Mouse (Mus musculus) CD4-positive, CD25-positive, alpha-beta regulatory T cell, adult 4 months (primary cell): ENCODE data around the gene Cnmd. TPM values are rescaled to one million over a fixed set of nuclear protein-coding genes. Genes with fewer than 3 reads are reported as not detected.
A peak's percentile ranks its signal among the peaks of the same experiment; 100 is the strongest.

Experiments used
- ATAC-seq: one replicate; pipeline ENCODE4 v1.8.0; 2017
- polyA plus RNA-seq, 2 experiments: library from polyadenylated mRNA; unstranded; fragments of 100-300 nt; shearing (Covaris generic); gene quantifications; one replicate each; pipeline ENCODE4 v1.2.1; 2017

Gene Cnmd
- polyA plus RNA-seq, 2 experiments from 2014 or later, result not detected

DNA sequence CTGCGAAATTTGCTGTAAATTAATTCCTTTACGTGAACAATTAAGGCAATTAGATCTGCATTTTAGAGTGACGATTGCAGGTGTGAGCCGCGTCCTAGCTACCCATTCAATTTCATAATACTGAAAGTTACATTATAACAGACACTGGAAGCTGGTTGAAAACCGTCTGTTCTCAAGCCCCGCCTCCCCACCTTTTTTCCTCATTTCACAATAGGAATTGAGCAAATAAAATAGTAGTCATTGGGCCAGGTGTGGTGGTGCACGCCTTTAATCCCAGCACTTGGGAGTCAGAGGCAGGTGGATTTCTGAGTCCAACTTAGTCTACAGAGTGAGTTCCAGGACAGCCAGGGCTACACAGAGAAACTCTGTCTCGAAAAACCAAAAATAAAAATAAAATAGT is 19.9 kb downstream of the Cnmd start:
- ATAC-seq, result no peak

- no peak for ATAC-seq
Measured at GRCm38 (mm10) chr14:79636814-79637213, 25.2 kb downstream of the Cnmd start.

DNA sequence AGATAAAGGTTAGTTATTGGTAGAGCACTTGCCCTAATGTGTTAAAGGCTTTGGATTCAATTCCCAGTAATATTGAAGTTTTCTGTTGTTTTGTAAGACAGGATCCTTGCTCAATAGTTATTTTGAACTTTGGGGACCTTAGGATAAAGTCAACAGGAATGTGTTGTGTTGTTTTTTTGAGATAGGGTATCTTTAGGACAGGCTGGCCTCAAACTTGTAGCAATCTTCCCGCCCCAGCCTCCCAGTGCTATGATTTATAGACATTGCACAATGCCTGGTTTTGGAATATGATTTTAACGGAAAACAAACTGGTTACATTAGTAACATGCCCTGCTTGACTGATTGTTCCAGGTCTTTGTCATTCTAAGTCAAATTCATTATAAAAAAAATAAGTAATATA is 28.8 kb downstream of the Cnmd start:
- ATAC-seq, result no peak

- no peak for ATAC-seq
Measured at GRCm38 (mm10) chr14:79632330-79632729, 29.6 kb downstream of the Cnmd start.

- ATAC-seq, result no peak
Measured at GRCm38 (mm10) chr14:79621143-79621542, 40.8 kb downstream of the Cnmd start.

DNA sequence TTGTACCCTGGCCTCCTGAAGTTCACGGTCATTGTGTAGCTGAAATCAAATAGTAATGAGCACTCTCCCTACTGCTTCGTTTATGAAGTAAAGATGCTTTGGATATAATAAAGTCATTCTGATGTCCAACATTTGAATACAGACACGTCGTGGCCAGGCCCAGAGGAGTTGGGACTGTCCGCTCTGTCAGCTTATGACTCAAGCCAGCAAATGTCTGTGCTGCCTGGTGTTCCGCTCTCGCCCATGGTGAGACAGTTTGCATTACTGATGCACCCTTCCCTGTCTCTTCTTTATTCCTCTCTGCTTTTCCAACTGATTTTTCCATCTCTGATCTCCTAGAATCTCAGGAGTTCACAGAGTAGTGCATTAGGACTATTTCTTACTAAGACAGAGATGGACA is 42.2 kb downstream of the Cnmd start:
- no peak for ATAC-seq

DNA sequence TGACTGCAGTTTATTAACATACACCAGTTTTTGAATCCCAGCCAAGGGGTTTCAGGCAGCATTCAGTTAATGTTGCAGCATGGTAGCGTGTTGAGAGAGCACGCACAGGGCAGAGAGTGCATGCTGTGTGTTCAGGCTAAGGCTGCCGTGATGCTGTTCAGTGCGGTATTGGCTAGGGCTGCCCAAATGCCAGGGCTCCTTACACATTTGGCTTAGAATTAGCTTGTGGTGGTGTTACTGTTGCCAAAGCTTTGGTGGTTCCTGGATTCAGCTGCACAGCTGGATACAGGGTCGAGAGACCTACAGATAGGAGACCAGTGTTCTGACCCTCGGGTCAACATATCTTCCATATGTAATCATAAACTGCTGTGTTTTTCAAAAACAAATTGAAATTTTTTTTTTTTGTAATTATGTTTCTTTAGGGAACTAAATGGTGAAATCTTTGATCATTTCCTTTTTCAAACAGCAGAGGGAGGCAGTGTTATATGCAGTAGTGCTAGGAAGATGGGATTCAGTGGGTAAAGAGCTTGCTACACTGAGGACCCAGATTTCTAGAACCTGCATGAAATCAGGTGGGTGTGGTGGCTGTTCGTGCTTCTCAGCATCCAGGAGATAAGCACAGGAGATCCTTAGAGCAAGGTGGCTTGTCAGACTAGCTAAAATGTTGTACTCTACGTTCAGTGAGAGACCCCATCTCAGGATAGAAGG is 44.7 kb downstream of the Cnmd start:
- ATAC-seq, result no peak

- ATAC-seq, result no peak
Measured at GRCm38 (mm10) chr14:79608286-79608685, 53.7 kb downstream of the Cnmd start.

- no peak for ATAC-seq
Measured at GRCm38 (mm10) chr14:79607352-79607751, 54.6 kb downstream of the Cnmd start.

GRCm38 (mm10) chr14:79606867-79607266 is 55.1 kb downstream of the Cnmd start:
- no peak for ATAC-seq

GRCm38 (mm10) chr14:79606392-79606791 is 55.6 kb downstream of the Cnmd start:
- no peak for ATAC-seq

DNA sequence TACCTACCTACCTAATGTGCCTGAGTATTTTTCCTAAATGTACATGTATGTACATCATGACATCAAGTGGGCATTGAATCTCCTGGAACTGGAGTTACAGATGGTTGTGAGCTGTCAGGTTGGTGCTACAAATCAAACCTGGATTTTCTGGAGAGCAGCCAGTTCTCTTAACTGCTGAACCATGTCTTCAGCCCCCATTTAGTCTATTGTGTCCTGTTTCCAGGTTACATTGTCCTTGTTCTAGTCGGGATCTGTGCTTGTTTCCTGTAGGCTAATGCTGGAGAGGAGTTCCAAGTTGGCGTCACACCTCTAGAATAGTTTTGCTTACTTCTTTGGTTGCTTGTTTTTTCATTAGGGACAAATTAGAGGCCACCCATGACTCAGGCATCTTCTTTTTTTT is 56.1 kb downstream of the Cnmd start:
- ATAC-seq, result no peak

DNA sequence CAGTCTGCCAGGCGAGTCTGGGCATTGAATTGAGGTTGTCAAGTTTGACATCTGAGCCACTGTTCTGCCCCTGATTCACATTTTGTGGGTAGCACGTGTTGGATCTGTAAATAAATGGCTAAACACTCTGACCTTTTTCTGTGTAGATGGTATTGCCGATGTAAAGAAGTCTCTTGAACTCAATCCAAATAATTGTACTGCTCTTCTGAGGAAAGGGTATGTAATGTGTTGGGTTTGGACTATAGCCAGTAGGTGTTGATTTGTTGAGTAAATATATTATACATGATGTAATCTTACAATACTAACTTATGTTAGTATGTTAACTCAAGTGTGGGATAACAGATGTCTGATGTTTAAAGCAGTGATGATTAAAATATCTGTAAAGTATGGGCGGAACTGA is 65.4 kb downstream of the Cnmd start:
- no peak for ATAC-seq

DNA sequence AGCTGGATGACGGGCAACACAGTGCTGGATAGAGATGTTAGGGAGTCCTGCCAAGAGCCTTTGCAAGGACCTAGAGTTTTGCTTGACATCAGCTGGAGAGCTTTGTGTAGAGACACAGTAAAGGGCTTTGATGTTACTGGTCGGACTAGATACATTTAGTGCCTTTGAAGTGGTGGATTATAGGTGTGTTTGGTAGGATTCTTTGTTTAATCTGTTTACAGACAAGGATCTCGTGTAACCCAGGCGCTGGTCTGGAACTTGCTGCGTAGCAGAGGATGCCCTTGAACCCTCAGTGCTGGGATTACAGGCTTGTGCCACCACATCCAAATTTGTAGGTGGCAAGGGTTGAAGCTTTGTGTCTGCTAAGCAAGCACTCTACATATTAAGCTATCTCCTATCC is 67.9 kb downstream of the Cnmd start:
- ATAC-seq, result no peak

DNA sequence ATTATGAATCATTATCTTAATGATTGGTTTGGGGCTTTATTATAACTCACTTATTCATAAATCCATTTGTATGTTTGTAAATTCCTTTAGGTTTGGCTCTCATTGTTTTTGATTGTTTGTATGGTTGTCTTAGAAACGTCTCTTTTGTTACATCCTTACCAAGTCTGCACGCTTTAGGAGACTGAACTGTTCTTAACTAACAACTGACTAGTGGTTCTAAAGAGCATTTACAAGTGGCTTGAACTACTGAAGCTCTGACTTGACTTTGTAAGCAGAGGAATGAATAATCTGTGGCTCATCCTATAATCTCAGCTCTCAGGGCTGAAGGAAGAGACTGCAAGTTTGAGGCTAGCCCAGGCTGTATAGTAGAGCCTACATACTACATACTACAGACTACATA is 70.4 kb downstream of the Cnmd start:
- no peak for ATAC-seq

DNA sequence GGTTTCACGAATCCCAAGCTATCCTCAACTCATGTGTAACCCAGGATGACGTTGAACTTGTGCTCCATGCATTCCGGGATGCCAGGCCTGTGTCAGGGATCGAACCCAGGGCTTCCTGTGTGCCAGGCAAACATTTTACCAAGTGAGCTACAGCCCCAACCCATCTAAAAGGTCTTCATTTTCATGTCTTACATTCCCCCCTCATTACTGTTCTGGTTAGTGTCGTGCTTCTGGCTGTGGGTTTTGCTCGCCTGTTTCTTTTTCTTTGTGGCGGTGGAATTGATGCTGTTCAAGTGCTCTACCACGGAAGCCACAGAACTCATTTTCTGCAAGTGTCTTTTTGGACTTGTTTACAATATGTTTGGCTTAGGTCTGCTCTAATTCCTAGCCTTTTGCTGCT is 71.1 kb downstream of the Cnmd start:
- ATAC-seq, result no peak

DNA sequence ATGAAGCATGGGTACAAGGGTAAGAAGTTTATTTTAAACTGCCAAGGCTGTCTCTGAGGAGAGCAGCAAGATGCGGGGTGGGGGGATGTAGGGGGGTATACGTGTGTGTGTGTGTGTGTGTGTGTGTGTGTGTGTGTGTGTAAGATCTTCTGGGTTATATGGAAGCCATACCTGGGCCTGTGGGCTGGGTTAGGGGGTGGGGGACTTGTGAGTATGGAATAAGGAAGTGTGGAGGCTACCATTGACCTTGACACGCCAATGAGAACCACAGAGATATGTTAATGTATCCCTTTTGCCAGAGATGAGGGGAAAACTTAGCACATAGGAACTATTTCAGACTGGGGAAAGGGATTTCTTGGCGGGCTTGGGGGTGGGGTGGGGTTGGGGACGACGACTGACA is 72.6 kb downstream of the Cnmd start:
- ATAC-seq, result no peak

GRCm38 (mm10) chr14:79588534-79588951 is 73.4 kb downstream of the Cnmd start:
- no peak for ATAC-seq

DNA sequence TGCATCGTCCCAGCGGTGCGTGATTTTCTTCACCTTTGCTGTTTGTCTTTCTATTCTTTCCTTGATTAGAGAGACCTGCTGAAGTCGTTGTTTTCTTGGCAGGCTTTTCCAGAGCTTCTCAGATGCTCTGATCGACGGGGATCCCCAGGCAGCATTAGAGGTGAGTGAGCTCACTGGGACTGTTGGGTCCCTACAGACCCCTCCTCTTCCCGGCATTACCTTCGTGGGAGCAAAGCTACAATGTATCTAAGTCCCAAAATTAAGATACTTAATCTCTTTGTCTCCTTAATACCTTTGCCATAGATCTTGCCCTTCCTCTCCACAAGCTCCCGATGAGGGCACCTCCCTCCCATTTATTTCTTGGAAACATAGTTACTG is 74.1 kb downstream of the Cnmd start:
- ATAC-seq, result peak; percentile 7

Other genes with a start within 250 kb of the Cnmd start
- 1 to 10 TPM in 1 of 2 experiments, under 1 TPM in 1; 0.89 to 1.2 TPM for gene Kbtbd7, start 235.7 kb downstream of the Cnmd start, polyA plus RNA-seq
- not detected for gene Kbtbd6, start 210.3 kb downstream of the Cnmd start, polyA plus RNA-seq
- 100 to 1,000 TPM; 149 to 199 TPM for gene Elf1, start 181.0 kb downstream of the Cnmd start, polyA plus RNA-seq
- 10 to 100 TPM; 25.3 to 27.1 TPM for gene Wbp4, start 180.7 kb downstream of the Cnmd start, polyA plus RNA-seq
- gene Sugt1, start 74.5 kb downstream of the Cnmd start, polyA plus RNA-seq, result 100 to 1,000 TPM; 111 to 162 TPM
- gene Pcdh8, start 109.1 kb upstream of the Cnmd start, polyA plus RNA-seq, result not detected